Mouse (Mus musculus): ENCODE data around the gene Ece1.
"Not testable (repeated sequence)": the region's sequence is repeated elsewhere in the genome, so short reads cannot be mapped to it uniquely, and the experiment has no call there.

Ece1 gene

GRCm38 (mm10) chr4:137862019-137862418, at the start of gene Ece1:
Ece1 (plus strand) TSS chr4:137862237.
- peak; percentile 93 for DNase-seq (ENCODE audit: low spot score)

DNA sequence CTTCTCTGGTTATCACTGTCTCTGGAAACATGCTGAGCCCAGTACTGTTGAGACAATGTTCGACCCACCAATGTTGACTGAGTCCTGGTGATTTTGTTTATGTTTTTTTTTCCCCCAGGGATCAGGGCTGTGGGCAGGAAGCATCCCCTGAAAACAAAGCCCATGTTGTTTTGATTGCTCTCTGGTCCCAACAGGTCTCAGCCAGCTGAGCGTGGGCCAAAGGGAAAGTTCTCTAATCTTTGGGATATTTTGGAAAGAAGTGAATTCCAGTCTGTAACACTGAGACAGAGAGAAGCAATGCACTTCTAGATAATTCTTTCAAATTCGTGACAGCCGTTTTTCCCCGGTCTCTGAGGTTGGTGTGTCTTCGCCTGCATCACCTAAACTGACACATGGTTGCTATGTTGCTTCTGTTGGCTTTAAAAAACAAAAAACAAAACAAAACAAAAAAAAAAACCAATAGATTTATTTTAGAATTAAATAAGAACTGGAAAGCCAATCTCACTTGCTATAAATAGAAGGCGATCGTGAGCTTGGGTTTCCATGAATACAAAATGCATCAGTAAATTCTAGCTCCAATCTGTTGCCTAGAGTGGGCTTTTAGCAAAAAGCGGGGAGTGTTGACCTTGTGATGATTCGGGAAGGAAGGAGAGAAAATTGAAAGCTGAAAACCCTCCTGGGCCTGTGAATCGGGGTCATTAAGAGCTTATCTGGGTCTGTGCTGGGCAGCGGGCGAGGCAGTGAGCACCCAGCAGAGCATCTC, 48.9 kb upstream of the Ece1 start:
- DNase-seq (ENCODE audit: low spot score), result no peak

DNA sequence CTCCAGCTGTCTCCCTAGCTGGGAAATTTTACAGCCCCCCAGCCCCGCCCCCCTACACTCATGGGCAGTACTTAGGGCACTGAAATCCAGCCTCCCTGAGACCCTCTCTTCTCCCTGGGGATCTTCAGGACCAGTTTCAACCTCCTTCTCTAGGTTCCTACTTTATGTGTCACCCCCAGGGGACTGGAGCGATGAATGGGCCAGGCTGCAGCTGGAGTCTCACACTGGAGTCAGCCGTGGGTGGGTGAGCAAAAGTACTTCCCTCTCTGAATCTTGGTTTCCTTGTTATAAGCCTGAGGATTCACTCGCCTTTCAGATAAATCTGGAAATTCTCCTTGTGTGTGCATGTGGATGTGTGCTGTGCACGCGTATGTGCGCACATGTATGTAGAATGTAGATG, 47.9 kb upstream of the Ece1 start:
- DNase-seq (ENCODE audit: low spot score), result no peak

- DNase-seq (ENCODE audit: low spot score), result no peak
Measured at GRCm38 (mm10) chr4:137815473-137815872, 46.6 kb upstream of the Ece1 start.

DNA sequence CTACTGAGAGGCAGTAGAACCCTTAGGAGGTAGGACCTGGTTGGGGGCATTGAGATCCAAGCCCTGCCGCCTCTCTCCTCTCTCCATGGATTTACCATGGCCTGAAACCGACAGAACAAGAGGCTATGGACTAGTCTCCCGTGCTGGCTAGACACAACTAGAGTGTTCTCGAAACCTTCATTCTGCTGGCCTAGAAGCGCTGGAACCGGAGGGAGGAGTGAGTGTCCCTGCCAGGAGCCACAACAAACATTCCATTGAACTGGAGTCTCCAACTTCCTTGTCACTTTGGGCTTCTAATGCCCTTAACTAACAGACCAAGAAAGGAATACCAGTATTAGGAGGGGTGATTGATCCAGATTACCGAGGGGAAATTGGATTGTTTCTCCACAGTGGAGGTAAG, 45.8 kb upstream of the Ece1 start:
- DNase-seq (ENCODE audit: low spot score), result no peak

DNA sequence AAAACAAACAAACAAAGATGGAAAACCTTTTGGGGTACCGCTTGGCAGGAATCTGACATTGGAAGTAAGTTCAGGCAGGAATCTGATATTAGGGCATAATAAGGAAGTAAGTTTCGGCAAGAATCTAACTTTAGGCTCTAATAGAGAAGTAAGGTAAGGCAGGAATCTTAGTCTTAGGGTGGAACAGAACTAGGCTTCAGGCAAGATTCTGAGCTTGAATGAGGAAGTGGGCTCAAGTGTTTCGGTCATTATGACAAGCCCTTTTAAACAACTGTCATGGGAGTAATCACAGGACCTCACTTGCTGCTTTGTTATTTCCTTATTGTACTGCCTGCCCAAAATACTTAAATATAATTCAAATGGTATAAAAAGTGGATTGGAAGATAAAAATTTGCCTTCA, 43.7 kb upstream of the Ece1 start:
- no peak for DNase-seq (ENCODE audit: low spot score)

- no peak for DNase-seq (ENCODE audit: low spot score)
Measured at GRCm38 (mm10) chr4:137819487-137819886, 42.5 kb upstream of the Ece1 start.

DNA sequence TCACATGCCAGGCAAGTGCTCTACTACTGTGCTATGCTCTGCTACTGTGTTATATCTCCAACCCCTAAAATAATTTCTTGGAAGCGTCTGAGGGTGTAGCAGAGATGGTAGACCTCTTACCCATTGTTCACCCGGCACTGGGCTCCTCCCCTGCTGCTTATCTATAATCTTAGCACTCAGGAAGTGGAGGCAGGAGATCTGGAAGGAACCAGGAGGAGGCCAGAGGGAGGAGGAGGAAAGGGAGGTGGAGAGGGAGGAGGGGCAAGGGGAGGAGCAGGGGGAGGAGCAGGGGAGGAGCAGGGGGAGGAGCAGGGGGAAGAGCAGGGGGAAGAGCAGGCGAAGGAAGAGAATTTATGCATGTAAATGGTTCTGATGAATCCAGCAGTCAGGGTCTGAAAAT, 41.3 kb upstream of the Ece1 start:
- no peak for DNase-seq (ENCODE audit: low spot score)

DNA sequence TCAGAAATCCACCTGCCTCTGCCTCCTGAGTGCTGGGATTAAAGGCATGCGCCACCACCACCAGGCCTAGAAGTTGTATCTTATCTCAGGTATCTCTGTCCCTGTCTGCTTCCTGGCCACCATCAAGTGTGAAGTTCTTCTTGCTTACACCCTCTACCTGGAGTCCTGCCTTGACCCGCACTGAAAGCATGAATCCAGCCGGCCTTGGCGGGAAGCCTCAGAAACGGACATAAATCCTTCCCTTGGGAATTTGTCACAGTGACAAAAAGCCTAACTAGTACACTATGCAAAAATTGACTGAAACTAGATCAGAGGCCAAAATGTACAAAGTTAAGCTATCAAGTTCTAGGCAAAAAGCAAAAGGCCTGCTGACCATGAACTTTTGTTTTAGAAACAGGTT, 39.5 kb upstream of the Ece1 start:
- no peak for DNase-seq (ENCODE audit: low spot score)

- no peak for DNase-seq (ENCODE audit: low spot score)
Measured at GRCm38 (mm10) chr4:137823542-137823941, 38.5 kb upstream of the Ece1 start.

GRCm38 (mm10) chr4:137824881-137825280, 37.2 kb upstream of the Ece1 start:
- no peak for DNase-seq (ENCODE audit: low spot score)

DNA sequence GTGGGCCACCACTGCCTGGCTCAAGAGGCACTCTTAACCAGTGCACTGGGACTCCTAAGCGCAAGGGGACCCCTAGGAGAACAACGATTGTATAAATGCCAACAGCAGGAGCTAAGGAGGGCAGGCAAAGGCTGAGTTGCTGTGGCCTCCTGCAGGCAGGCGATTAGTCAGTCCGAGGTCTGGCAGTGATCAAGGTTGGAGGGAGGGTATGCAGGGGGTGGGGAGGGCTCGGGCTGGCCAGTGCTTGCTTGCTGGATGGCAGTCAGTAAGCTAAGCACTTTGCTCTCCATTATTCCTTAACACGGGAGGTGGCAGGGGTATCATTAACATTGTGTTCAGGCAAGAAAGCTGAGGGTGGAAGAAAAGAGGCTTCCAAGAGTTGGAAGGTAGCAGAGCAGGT, 31.7 kb upstream of the Ece1 start:
- DNase-seq (ENCODE audit: low spot score), result no peak

GRCm38 (mm10) chr4:137831598-137831997, 30.4 kb upstream of the Ece1 start:
- DNase-seq (ENCODE audit: low spot score), result no peak

- DNase-seq (ENCODE audit: low spot score), result peak; percentile 66
Measured at GRCm38 (mm10) chr4:137835624-137836337, 26.3 kb upstream of the Ece1 start.

DNA sequence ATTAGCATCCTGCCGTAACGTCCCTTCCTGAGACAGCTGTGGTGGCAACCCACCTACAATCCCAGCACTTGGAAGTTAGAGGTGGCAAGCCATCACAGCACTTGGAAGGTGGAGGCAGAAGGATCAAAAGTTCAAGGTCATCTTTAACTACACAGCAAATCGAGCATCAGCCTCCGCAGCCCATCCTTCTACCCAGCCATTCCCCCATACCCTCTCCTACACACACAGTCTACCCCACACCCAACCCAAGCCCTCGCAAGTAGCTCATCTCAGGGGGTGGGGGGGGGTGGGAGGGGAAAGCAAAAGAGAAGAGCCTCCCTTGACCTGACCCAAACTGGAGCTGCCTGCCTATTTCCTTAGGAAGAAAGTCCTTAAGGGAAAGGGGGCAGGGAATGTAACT, 25.3 kb upstream of the Ece1 start:
- no peak for DNase-seq (ENCODE audit: low spot score)

- no peak for DNase-seq (ENCODE audit: low spot score)
Measured at GRCm38 (mm10) chr4:137837792-137838191, 24.2 kb upstream of the Ece1 start.

DNA sequence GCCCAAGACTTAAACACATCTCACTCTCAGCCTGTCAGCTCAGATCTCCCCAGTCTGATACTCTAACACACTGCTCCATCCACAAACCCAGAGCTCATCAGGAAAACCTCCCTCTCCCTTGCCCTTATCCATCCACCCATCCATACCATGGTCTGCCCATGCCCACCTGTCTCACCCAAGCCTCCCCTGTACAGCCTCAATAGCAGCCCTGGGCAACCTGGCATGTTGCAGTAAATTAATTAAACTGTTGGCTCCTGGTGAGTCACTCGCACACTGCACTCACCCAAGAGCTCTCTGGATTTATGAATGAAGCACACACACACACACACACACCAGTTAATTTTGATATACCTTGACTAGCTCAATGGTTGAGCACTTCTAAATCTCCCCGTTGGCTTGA, 23.2 kb upstream of the Ece1 start:
- no peak for DNase-seq (ENCODE audit: low spot score)

DNA sequence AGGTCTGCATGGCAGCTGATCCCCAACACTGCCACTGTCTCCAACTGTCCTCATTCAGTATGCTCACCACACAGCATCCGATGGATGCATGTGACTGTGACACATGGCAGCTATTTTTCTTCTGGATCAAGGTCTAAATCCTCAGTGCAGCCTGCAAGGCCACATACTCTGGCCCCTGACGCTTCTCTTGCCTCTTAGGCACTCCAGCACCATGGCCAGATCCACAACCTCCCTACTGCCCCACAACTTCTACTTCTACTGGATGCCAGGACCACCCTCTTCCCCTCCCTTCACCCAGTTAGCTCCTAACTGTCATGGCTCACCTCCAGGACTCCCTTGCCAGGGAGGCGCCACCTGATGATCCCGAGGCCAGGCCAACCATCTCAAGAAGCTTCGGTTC, 22.6 kb upstream of the Ece1 start:
- no peak for DNase-seq (ENCODE audit: low spot score)

DNA sequence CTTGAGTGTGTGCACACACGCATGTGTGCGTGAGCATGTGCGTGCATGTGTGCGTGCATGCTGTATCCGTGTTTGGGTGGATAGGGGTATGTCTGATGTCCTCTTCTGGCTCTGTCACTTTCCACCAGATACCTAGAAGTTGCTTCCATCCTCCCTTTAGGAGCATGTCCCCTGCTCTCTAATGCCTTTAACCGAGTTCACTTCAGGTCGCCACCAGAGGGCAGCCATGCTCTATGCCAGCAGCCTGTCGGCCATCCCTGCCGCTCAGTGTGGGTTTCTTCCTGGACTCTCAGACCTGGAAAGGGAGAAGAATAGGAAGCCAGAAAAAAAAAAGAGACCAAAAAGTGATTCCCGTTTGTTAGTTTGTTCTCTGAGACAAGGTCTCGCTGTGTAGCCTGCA, 17.4 kb upstream of the Ece1 start:
- DNase-seq (ENCODE audit: low spot score), result peak; percentile 80

GRCm38 (mm10) chr4:137847651-137848050, 14.4 kb upstream of the Ece1 start:
- DNase-seq (ENCODE audit: low spot score), result not testable (repeated sequence)

GRCm38 (mm10) chr4:137850161-137850560, 11.9 kb upstream of the Ece1 start:
- no peak for DNase-seq (ENCODE audit: low spot score)

GRCm38 (mm10) chr4:137851484-137851883, 10.6 kb upstream of the Ece1 start:
- DNase-seq (ENCODE audit: low spot score), result peak; percentile 58

GRCm38 (mm10) chr4:137853822-137854221, 8.2 kb upstream of the Ece1 start:
- DNase-seq (ENCODE audit: low spot score), result peak; percentile 19

Measured in ovary, postnatal 36 days (tissue).